Mouse (Mus musculus): ENCODE results near the gene 1700016D06Rik. TPM values are rescaled to one million over a fixed set of nuclear protein-coding genes. Genes with fewer than 3 reads are reported as not detected.

Gene 1700016D06Rik
- total RNA-seq, 2 experiments from 2014 or later, result not detected

Small RNA genes within 50 kb of the gene (microRNA-seq; reads per million reads assigned to microRNA genes)
- gene Mir7238 (ENCODE audit: borderline number of aligned reads in 2 of 2), result 1.4 to 3.4 reads per million in 2 experiments

Other genes with a start within 250 kb of the 1700016D06Rik start
- gene Rab20, start 222.4 kb downstream of the 1700016D06Rik start, total RNA-seq (2021), result 10 to 100 TPM; 26.9 to 32.1 TPM
- gene Naxd, start 203.6 kb downstream of the 1700016D06Rik start, total RNA-seq (2021), result 10 to 100 TPM; 35.6 to 39.7 TPM
- 10 to 100 TPM; 45.9 to 46.1 TPM for gene Cars2, start 150.3 kb downstream of the 1700016D06Rik start, total RNA-seq (2021)
- 10 to 100 TPM; 24.1 to 25.8 TPM for gene Ing1, start 145.5 kb downstream of the 1700016D06Rik start, total RNA-seq (2021)
- 10 to 100 TPM; 22.1 to 26.0 TPM for gene Ankrd10, start 65.3 kb downstream of the 1700016D06Rik start, total RNA-seq (2021)
- gene Arhgef7, start 26.7 kb upstream of the 1700016D06Rik start, total RNA-seq (2021), result 100 to 1,000 TPM; 125 to 130 TPM
- gene Tex29, start 139.4 kb upstream of the 1700016D06Rik start, total RNA-seq (2021), result not detected